Mouse (Mus musculus) E14TG2a.4 (cell line): Measurements from ENCODE around the gene 1700007K13Rik.

Source experiments
- CTCF ChIP-seq: conservative IDR thresholded peaks from 2 replicates; pipeline ENCODE4 v1.5.1; 2014; ENCODE audit warnings: low read length
- POU5F1 ChIP-seq: IDR thresholded peaks from 2 replicates; pipeline ENCODE4 v1.6.1; 2014; ENCODE audit warnings: low read length, borderline replicate concordance

DNA sequence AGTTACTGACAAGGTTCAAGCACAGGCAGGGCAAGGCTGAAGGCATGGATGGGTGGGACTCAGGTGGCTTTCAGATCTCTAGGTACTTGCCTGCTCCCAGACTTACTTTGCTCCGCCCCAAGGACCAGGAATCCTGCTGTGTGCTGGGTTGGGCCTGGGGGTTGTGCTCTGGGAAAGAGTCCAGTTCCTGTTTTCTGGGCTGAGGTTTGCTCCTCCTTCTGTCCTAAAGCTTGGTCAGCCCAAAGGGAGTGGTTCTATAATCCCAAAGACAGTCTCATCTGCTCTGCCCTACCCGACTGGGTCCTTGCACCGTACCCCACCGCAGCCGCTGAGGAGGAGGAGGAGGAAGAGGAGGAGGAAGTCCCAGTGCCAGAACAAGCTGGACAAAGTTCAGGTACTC lies 30.5 kb upstream of the 1700007K13Rik start, which contains the start of gene Gbgt1:
- TF ChIP-seq CTCF, result no peak
- TF ChIP-seq POU5F1, result no peak
